Mouse (Mus musculus): ENCODE data around the gene A630076J17Rik.

A630076J17Rik gene

GRCm38 (mm10) chr3:107229822-107230221 lies 592 bp upstream of the A630076J17Rik start:
- DNase-seq (ENCODE audit: low read depth, low spot score) = no peak

GRCm38 (mm10) chr3:107231202-107231601 lies 788 bp downstream of the A630076J17Rik start:
- no peak for DNase-seq (ENCODE audit: low read depth, low spot score)

- peak; percentile 87 for DNase-seq (ENCODE audit: low read depth, low spot score)
Measured at GRCm38 (mm10) chr3:107233351-107233813, 3.0 kb downstream of the A630076J17Rik start.

- DNase-seq (ENCODE audit: low read depth, low spot score) = no peak
Measured at GRCm38 (mm10) chr3:107233945-107234344, 3.5 kb downstream of the A630076J17Rik start.

- DNase-seq (ENCODE audit: low read depth, low spot score) = no peak
Measured at GRCm38 (mm10) chr3:107238051-107238450, 7.6 kb downstream of the A630076J17Rik start.

- no peak for DNase-seq (ENCODE audit: low read depth, low spot score)
Measured at GRCm38 (mm10) chr3:107238471-107238980, 8.1 kb downstream of the A630076J17Rik start.

GRCm38 (mm10) chr3:107239607-107240006 lies 9.2 kb downstream of the A630076J17Rik start, which contains the start of gene Prok1:
Gene Prok1, minus strand, starts transcription at chr3:107239707.
- no peak for DNase-seq (ENCODE audit: low read depth, low spot score)

GRCm38 (mm10) chr3:107241389-107242094 lies 11.1 kb downstream of the A630076J17Rik start:
- DNase-seq (ENCODE audit: low read depth, low spot score) = no peak

GRCm38 (mm10) chr3:107246876-107247275 lies 16.5 kb downstream of the A630076J17Rik start:
- no peak for DNase-seq (ENCODE audit: low read depth, low spot score)

GRCm38 (mm10) chr3:107249042-107249441 lies 18.6 kb downstream of the A630076J17Rik start:
- DNase-seq (ENCODE audit: low read depth, low spot score) = no peak

GRCm38 (mm10) chr3:107250320-107250719 lies 19.9 kb downstream of the A630076J17Rik start:
- no peak for DNase-seq (ENCODE audit: low read depth, low spot score)

- DNase-seq (ENCODE audit: low read depth, low spot score) = no peak
Measured at GRCm38 (mm10) chr3:107252035-107252434, 21.6 kb downstream of the A630076J17Rik start.

- DNase-seq (ENCODE audit: low read depth, low spot score) = peak; percentile 10
Measured at GRCm38 (mm10) chr3:107253925-107254324, 23.5 kb downstream of the A630076J17Rik start.

- DNase-seq (ENCODE audit: low read depth, low spot score) = no peak
Measured at GRCm38 (mm10) chr3:107255992-107256391, 25.6 kb downstream of the A630076J17Rik start.

- DNase-seq (ENCODE audit: low read depth, low spot score) = no peak
Measured at GRCm38 (mm10) chr3:107256724-107257123, 26.3 kb downstream of the A630076J17Rik start.

- no peak for DNase-seq (ENCODE audit: low read depth, low spot score)
Measured at GRCm38 (mm10) chr3:107257924-107258323, 27.5 kb downstream of the A630076J17Rik start.

GRCm38 (mm10) chr3:107260956-107261850 lies 30.8 kb downstream of the A630076J17Rik start:
- DNase-seq (ENCODE audit: low read depth, low spot score) = peak; percentile 22

GRCm38 (mm10) chr3:107261851-107262165 lies 31.4 kb downstream of the A630076J17Rik start:
- no peak for DNase-seq (ENCODE audit: low read depth, low spot score)

- DNase-seq (ENCODE audit: low read depth, low spot score) = no peak
Measured at GRCm38 (mm10) chr3:107266814-107267345, 36.5 kb downstream of the A630076J17Rik start.

GRCm38 (mm10) chr3:107272433-107272832 lies 42.0 kb downstream of the A630076J17Rik start:
- no peak for DNase-seq (ENCODE audit: low read depth, low spot score)

- DNase-seq (ENCODE audit: low read depth, low spot score) = peak; percentile 36
Measured at GRCm38 (mm10) chr3:107273820-107274219, 43.4 kb downstream of the A630076J17Rik start.

GRCm38 (mm10) chr3:107275351-107275750 lies 44.9 kb downstream of the A630076J17Rik start:
- no peak for DNase-seq (ENCODE audit: low read depth, low spot score)

Data from telencephalon, adult 2 months (tissue).